8 mouse cellular contexts compared by ENCODE assay signal in the genomic region with DNA sequence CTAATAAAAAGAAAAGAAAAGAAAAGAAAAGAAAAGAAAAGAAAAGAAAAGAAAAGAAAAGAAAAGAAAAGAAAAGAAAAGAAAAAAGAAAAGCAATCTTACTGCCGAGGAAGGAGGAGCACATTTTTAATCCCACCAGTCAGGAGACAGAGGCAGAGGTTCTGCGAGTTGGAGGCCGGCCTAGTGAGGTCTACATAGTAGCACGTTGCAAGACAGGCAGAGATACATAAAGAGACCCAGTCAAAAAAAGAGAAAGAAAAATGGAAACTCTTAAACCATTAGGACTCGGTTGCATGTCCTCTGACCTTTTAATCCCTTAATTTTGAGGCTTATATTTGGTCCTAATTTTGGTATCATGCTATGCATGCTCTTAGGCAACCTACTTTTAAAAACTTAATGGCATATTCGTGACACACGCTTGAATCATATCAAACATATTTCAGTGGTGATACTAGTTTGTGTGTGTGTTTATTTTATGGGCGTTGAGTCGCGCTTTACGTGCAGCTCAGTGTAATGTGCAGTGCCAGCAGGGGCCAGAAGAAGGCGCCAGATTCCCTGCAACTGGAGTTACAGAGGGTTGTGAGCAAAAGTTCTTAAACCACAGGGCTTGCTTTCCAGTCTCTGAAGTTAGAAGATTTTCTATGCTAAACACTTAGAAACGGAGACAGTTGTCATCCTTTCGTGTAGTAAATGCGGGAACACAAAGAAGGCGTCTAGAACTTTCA. TPM values are rescaled to one million over a fixed set of nuclear protein-coding genes. Genes with fewer than 3 reads are reported as not detected.
DNase-seq lines count a peak whose midpoint lies in the region; ATAC-seq and TF ChIP-seq lines count a peak whose summit lies in the region.

No protein-coding gene starts in this region.

- DNase-seq in A20 (ENCODE audit: low read depth, low spot score) (peak; percentile 93), liver (peak; percentile 88)
- DNase-seq in adrenal gland, postnatal 4 days (ENCODE audit: low spot score in 2 of 2): peak; percentile 57 to 60
- DNase-seq in heart, adult 9 months (ENCODE audit: low spot score in 2 of 2): peak; percentile 53 to 78
- DNase-seq in kidney, adult 8-10 months: peak; percentile 69 to 87
- DNase-seq in midbrain, postnatal 0 days (ENCODE audit: low spot score): peak; percentile 70
- DNase-seq in splenic B cell, adult 2 months (ENCODE audit: low read depth, low spot score): peak; percentile 86

- H3K27ac ChIP-seq in embryonic facial prominence, embryonic 15.5 days (replicated peaks): peak overlapping the region; percentile 68; the same call in 1 of the 2 replicates
- no peak overlapping the region for H3K27ac ChIP-seq in midbrain, postnatal 0 days (ENCODE audit: low read depth, low read length)

- peak overlapping the region; percentile 71 for H3K4me3 ChIP-seq in embryonic facial prominence, embryonic 15.5 days (replicated peaks)
- peak overlapping the region; percentile 60; the same call in 1 of the 2 replicates for H3K4me3 ChIP-seq in midbrain, postnatal 0 days (ENCODE audit: low read depth, low read length)

- TF ChIP-seq CTCF in midbrain, postnatal 0 days (IDR thresholded peaks at IDR 0.05): peak; percentile 80

- peaks cover 14% of the 10 kb centered on the region for H3K4me1 ChIP-seq in embryonic facial prominence, embryonic 15.5 days
- no peaks in the 10 kb centered on the region for H3K4me1 ChIP-seq in midbrain, postnatal 0 days (ENCODE audit: insufficient read depth, low read length)

- 0 out of 2 replicates have a peak, but pooled peaks have one; percentile 52 for ATAC-seq in embryonic facial prominence, embryonic 15.5 days (ENCODE audit: insufficient number of reproducible peaks, low FRiP score, low TSS enrichment, low read depth)
- no peak for ATAC-seq in midbrain, postnatal 0 days (ENCODE audit: low FRiP score)

- no peaks in the 10 kb centered on the region for H3K9me3 ChIP-seq in embryonic facial prominence, embryonic 15.5 days (replicated peaks)
- no peaks in the 10 kb centered on the region for H3K9me3 ChIP-seq in midbrain, postnatal 0 days (ENCODE audit: low read length)

- H3K9ac ChIP-seq in embryonic facial prominence, embryonic 15.5 days: no peak overlapping the region
- H3K9ac ChIP-seq in midbrain, postnatal 0 days (replicated peaks; ENCODE audit: low read length, poor library complexity, severe bottlenecking): no peak overlapping the region

- H3K27me3 ChIP-seq in embryonic facial prominence, embryonic 15.5 days: peaks cover 9% of the 10 kb centered on the region
- no peaks in the 10 kb centered on the region for H3K27me3 ChIP-seq in midbrain, postnatal 0 days (ENCODE audit: insufficient read depth, low read length)
- H3K27me3 ChIP-seq in splenic B cell, adult 2 months (ENCODE audit: control insufficient read depth, insufficient read depth, low read length, poor library complexity, severe bottlenecking): no peaks in the 10 kb centered on the region

- WGBS in embryonic facial prominence, embryonic 15.5 days: 11% methylated on average over 16 of the region's 16 CpGs
- 11% methylated on average over 16 of the region's 16 CpGs for WGBS in midbrain, postnatal 0 days

- peaks cover 12% of the 10 kb centered on the region; the same call in 1 of the 2 replicates for H3K36me3 ChIP-seq in embryonic facial prominence, embryonic 15.5 days
- 0 out of 2 replicates have a peak, but pooled peaks cover 5% of the 10 kb centered on the region for H3K36me3 ChIP-seq in midbrain, postnatal 0 days (ENCODE audit: insufficient read depth, low read length)
- peaks cover under 1% of the 10 kb centered on the region for H3K36me3 ChIP-seq in splenic B cell, adult 2 months (ENCODE audit: control insufficient read depth, insufficient read depth, low read length, poor library complexity, severe bottlenecking)

- peak overlapping the region; percentile 95 for H3K4me2 ChIP-seq in embryonic facial prominence, embryonic 15.5 days (replicated peaks)
- peak overlapping the region; percentile 76; the same call in 1 of the 2 replicates for H3K4me2 ChIP-seq in midbrain, postnatal 0 days (ENCODE audit: low read depth, low read length, poor library complexity, severe bottlenecking)

RNA-seq across cellular contexts. Expression of a gene that starts 18.9 kb away (rescaled TPM):
- 10 to 100 TPM; 51.0 to 51.3 TPM for total RNA-seq in adrenal gland, postnatal 4 days (2021)
- 79.8 and 85.1 TPM in 2 replicates for polyA plus RNA-seq in embryonic facial prominence, embryonic 15.5 days (2015; fragmentation: Nextera tagmentation; extraction: Ambion mirVana)
- total RNA-seq in midbrain, postnatal 0 days (2014; rRNA removed): 92.0 and 94.5 TPM in 2 replicates
- 56.9 and 59.6 TPM in 2 replicates for polyA plus RNA-seq in midbrain, postnatal 0 days (2015; fragmentation: Nextera tagmentation; extraction: Ambion mirVana)

RNA-seq across cellular contexts. Expression of a gene that starts 28.0 kb away (rescaled TPM):
- 1 to 10 TPM; 7.2 to 7.5 TPM for total RNA-seq in adrenal gland, postnatal 4 days (2021)
- 2.3 and 2.6 TPM in 2 replicates for polyA plus RNA-seq in embryonic facial prominence, embryonic 15.5 days (2015; fragmentation: Nextera tagmentation; extraction: Ambion mirVana)
- 0.47 and 1.8 TPM in 2 replicates for total RNA-seq in midbrain, postnatal 0 days (2014; rRNA removed)
- polyA plus RNA-seq in midbrain, postnatal 0 days (2015; fragmentation: Nextera tagmentation; extraction: Ambion mirVana): 0.75 and 1.4 TPM in 2 replicates

RNA-seq across cellular contexts. Expression of a gene that starts 57.2 kb away (rescaled TPM):
- 100 to 1,000 TPM; 185 to 204 TPM for total RNA-seq in adrenal gland, postnatal 4 days (2021)
- 259 and 284 TPM in 2 replicates for polyA plus RNA-seq in embryonic facial prominence, embryonic 15.5 days (2015; fragmentation: Nextera tagmentation; extraction: Ambion mirVana)
- total RNA-seq in midbrain, postnatal 0 days (2014; rRNA removed): 2.7 and 5.0 TPM in 2 replicates
- 45.8 and 50.5 TPM in 2 replicates for polyA plus RNA-seq in midbrain, postnatal 0 days (2015; fragmentation: Nextera tagmentation; extraction: Ambion mirVana)

Comparison
In these comparisons a context has a peak if more than half of its experiments do, and no peak if none do; other contexts are left out.
1. RNA of a gene that starts 57.2 kb away (total RNA-seq): 185 to 204 TPM in adrenal gland, postnatal 4 days; 2.7 to 5.0 TPM in midbrain, postnatal 0 days; every median in the first group is over 10 times any median in the second.
2. Peak in every context shown above with its lines, with median percentiles within 50 percentile points of each other: DNase-seq.